Mouse (Mus musculus) olfactory bulb, adult 2 months (tissue): Measurements from ENCODE around the gene Aspg. TPM values are rescaled to one million over a fixed set of nuclear protein-coding genes. Genes with fewer than 3 reads are reported as not detected.

Source experiments
- H3K27ac ChIP-seq: fragments of 200-500 bp; 2 replicates; pipeline ENCODE4 v1.5.1; 2012; ENCODE audit warnings: low read depth, low read length; ENCODE audit not compliant: insufficient read depth
- H3K4me1 ChIP-seq: fragments of 200-500 bp; 2 replicates; pipeline ENCODE4 v1.6.1; 2012; ENCODE audit warnings: low read length; ENCODE audit not compliant: control insufficient read depth, insufficient read depth
- H3K4me3 ChIP-seq: fragments of 200-500 bp; 2 replicates; pipeline ENCODE4 v1.5.1; 2012; ENCODE audit warnings: mild to moderate bottlenecking, low read depth, low read length, moderate library complexity; ENCODE audit not compliant: insufficient read depth
- CTCF ChIP-seq: fragments of 200-500 bp; IDR thresholded peaks from 2 replicates; pipeline ENCODE4 v1.5.1; 2012; ENCODE audit warnings: low read depth, mild to moderate bottlenecking, low read length, moderate library complexity; ENCODE audit not compliant: insufficient read depth
- POLR2A ChIP-seq: fragments of 200-500 bp; IDR thresholded peaks from 2 replicates; pipeline ENCODE4 v1.6.1; 2012; ENCODE audit warnings: mild to moderate bottlenecking, low read depth, low read length, moderate library complexity; ENCODE audit not compliant: insufficient read depth
- WGBS: fragments of 180-500 bp; shearing (Covaris S2); methylation state at CpG from one replicate; pipeline ENCODE4 v1.1.7; 2018; 5-methylcytosine and 5-hydroxymethylcytosine counted together
- polyA plus RNA-seq: library from polyadenylated mRNA; stranded (reverse); fragments of >200 nt; gene quantifications from 2 replicates; pipeline ENCODE4 v1.2.4, GENCODE M21; 2012; ENCODE audit warnings: low replicate concordance; ENCODE audit not compliant: missing spikeins, insufficient read depth, insufficient read length

Aspg gene
- polyA plus RNA-seq, 1 experiment, result not detected

- no peak overlapping the region for H3K4me3 ChIP-seq
- no peak overlapping the region for H3K27ac ChIP-seq
- TF ChIP-seq CTCF (no peak), POLR2A (no peak)
- peaks cover 60% of the 10 kb centered on the region for H3K4me1 ChIP-seq
- WGBS, result 79% methylated on average over 6 of the region's 6 CpGs
Observed at GRCm38 (mm10) chr12:112151980-112152362, 45.5 kb downstream of the Aspg start.

GRCm38 (mm10) chr12:112153597-112153996, 47.1 kb downstream of the Aspg start:
- Histone ChIP-seq H3K4me1 (peaks cover 63% of the 10 kb centered on the region), H3K4me3 (no peak overlapping the region), H3K27ac (no peak overlapping the region)
- no peak for TF ChIP-seq CTCF
- TF ChIP-seq POLR2A, result no peak
- WGBS, result 86% methylated on average over 12 of the region's 12 CpGs

GRCm38 (mm10) chr12:112154476-112154875, 48.0 kb downstream of the Aspg start:
- no peak for TF ChIP-seq POLR2A
- no peak for TF ChIP-seq CTCF
- H3K27ac ChIP-seq, result no peak overlapping the region
- WGBS, result 64% methylated on average over 5 of the region's 5 CpGs
- H3K4me1 ChIP-seq, result peaks cover 64% of the 10 kb centered on the region
- H3K4me3 ChIP-seq, result no peak overlapping the region

GRCm38 (mm10) chr12:112155218-112156051, 49.0 kb downstream of the Aspg start:
- H3K4me1 ChIP-seq, result peaks cover 56% of the 10 kb centered on the region
- WGBS, result 65% methylated on average over 16 of the region's 16 CpGs
- no peak overlapping the region for H3K27ac ChIP-seq
- TF ChIP-seq CTCF (no peak), POLR2A (no peak)
- no peak overlapping the region for H3K4me3 ChIP-seq

DNA sequence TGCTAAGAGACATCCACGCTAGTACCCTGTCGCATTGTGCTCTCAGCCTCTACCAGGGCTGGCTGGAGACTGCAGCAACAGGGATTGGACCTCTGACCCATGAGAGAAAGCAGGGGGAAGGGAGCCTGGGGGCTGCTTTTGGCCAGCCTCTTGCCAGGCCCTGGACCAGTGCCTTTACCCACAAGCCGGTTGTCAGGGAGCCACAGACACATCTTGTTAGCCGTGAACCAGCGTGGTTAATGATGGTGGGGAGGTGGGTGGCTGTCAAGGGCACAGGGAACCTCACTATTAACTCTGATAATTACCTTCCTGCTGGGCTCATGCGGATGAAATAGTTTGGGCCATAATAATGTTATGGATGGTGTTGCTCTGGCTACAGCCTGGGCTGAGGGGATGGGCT, 50.3 kb downstream of the Aspg start:
- H3K4me3 ChIP-seq, result no peak overlapping the region
- H3K4me1 ChIP-seq, result peaks cover 58% of the 10 kb centered on the region
- TF ChIP-seq CTCF (no peak), POLR2A (no peak)
- WGBS, result 38% methylated on average over 6 of the region's 6 CpGs
- H3K27ac ChIP-seq, result no peak overlapping the region

- TF ChIP-seq POLR2A (no peak), CTCF (no peak)
- peaks cover 56% of the 10 kb centered on the region for H3K4me1 ChIP-seq
- WGBS, result 75% methylated on average over 8 of the region's 8 CpGs
- H3K4me3 ChIP-seq, result no peak overlapping the region
- H3K27ac ChIP-seq, result no peak overlapping the region
Observed at GRCm38 (mm10) chr12:112158246-112158645, 51.8 kb downstream of the Aspg start.

DNA sequence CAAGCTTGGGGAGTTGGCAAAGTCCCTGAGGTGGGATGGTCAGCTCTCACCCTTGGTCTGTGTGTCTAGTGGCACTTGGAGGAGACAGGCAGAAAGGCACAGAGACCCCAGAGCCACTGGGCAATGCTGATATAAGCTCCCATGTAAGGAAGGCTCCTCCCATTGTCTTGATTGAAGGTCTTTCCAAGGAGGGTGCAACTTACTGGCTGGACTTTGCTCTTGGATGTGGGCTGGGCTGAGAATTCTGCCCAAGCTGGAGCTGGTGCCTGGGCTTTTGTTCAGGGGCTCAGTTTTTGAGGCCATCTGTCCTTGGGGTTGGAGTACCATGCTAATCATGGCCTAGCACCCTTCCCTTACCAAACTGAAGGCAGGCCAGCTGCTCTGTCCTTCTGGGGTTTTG, 52.3 kb downstream of the Aspg start:
- no peak overlapping the region for H3K27ac ChIP-seq
- H3K4me1 ChIP-seq, result peaks cover 56% of the 10 kb centered on the region
- no peak for TF ChIP-seq CTCF
- no peak for TF ChIP-seq POLR2A
- H3K4me3 ChIP-seq, result no peak overlapping the region

DNA sequence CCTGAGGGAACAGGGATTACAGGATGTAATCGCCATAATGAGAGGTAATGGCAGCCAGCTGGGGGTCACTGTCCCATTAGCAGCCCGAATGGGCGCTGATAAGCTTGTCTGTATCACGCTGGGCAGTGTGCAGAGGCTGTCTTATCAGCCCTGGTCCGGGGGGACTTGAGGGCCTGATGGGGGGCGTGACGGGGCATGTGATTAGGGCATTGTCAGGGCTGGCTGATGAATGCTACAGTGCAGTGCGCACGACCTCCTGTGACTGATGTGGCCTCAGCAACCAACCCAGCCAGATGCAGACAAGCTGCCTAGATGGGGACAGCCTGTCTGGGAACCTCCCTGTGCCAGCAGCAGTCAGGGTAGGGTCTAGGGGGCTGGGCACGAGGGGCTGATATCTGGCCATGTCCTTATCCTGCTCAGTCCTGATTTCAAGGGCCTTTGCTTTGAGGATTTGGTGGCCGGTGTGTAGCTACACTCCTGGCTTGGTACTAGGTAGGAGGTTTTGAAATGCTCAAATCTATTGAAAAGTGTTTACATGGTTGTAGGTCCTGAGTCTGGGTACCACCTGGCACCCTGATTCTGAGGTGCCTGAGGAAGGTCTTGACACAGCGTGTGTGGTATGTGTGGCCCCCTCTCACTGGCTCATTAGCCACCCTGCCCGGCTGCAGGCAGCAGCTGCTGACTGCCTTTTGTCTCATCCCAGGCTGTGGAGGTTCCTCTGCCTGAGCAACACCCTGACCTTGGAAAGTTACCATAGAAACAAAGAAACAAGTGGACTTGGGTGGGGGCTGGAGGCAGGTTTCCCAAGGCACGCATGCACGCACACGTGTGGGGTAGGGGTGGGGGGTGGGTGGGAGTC, 57.7 kb downstream of the Aspg start:
- no peak overlapping the region for H3K27ac ChIP-seq
- peaks cover 38% of the 10 kb centered on the region for H3K4me1 ChIP-seq
- H3K4me3 ChIP-seq, result no peak overlapping the region
- TF ChIP-seq CTCF, result no peak
- no peak for TF ChIP-seq POLR2A
- 52% methylated on average over 16 of the region's 16 CpGs for WGBS

GRCm38 (mm10) chr12:112164840-112165219, 58.4 kb downstream of the Aspg start:
- H3K27ac ChIP-seq, result no peak overlapping the region
- 87% methylated on average over 6 of the region's 6 CpGs for WGBS
- peaks cover 38% of the 10 kb centered on the region for H3K4me1 ChIP-seq
- TF ChIP-seq CTCF, result no peak
- no peak for TF ChIP-seq POLR2A
- no peak overlapping the region for H3K4me3 ChIP-seq
